Mouse (Mus musculus) heart, postnatal 0 days (tissue): ENCODE results near the gene Nt5dc3. TPM values are rescaled to one million over a fixed set of nuclear protein-coding genes. Genes with fewer than 3 reads are reported as not detected.

ENCODE experiments used
- ATAC-seq: fragments of 200-750 bp; cut with Nextera tagmentation; 2 replicates; pipeline ENCODE4 v1.8.0; 2017; ENCODE audit warnings: low read depth, moderate number of reproducible peaks, moderate library complexity; ENCODE audit not compliant: insufficient read depth
- DNase-seq: peaks from one replicate; pipeline ENCODE4 v3.0.0-alpha.2; 2016; ENCODE audit warnings: low spot score
- H3K27ac ChIP-seq: fragments of 300-500 bp; sonication (generic); 2 replicates; pipeline ENCODE4 v1.5.1; 2014; ENCODE audit warnings: low read depth, mild to moderate bottlenecking
- H3K27me3 ChIP-seq: fragments of 300-500 bp; sonication (generic); 2 replicates; pipeline ENCODE4 v1.6.1; 2014; ENCODE audit warnings: low read length, mixed read lengths; ENCODE audit not compliant: control insufficient read depth, insufficient read depth
- H3K36me3 ChIP-seq: fragments of 300-500 bp; sonication (generic); replicated peaks from 2 replicates; pipeline ENCODE4 v1.6.1; 2014; ENCODE audit warnings: low read length, mixed read lengths; ENCODE audit not compliant: control insufficient read depth, insufficient read depth
- H3K4me1 ChIP-seq: fragments of 300-500 bp; sonication (generic); 2 replicates; pipeline ENCODE4 v1.6.1; 2014; ENCODE audit warnings: antibody characterized with exemption; ENCODE audit not compliant: control insufficient read depth, insufficient read depth
- H3K4me2 ChIP-seq: fragments of 300-500 bp; sonication (generic); 2 replicates; pipeline ENCODE4 v1.6.1; 2014; ENCODE audit warnings: low read depth, mild to moderate bottlenecking, low read length, moderate library complexity
- H3K4me3 ChIP-seq: fragments of 300-500 bp; sonication (generic); 2 replicates; pipeline ENCODE4 v1.5.1; 2014; ENCODE audit warnings: low read depth, low read length
- H3K9ac ChIP-seq: fragments of 300-500 bp; sonication (generic); replicated peaks from 2 replicates; pipeline ENCODE4 v1.6.1; 2014; ENCODE audit warnings: low read depth, low read length, mixed read lengths
- H3K9me3 ChIP-seq: fragments of 300-500 bp; sonication (generic); replicated peaks from 2 replicates; pipeline ENCODE4 v1.6.1; 2016; ENCODE audit warnings: low read length; ENCODE audit not compliant: control insufficient read depth
- CTCF ChIP-seq: IDR thresholded peaks from 2 replicates; pipeline ENCODE4 v1.5.1; 2016; ENCODE audit warnings: antibody characterized with exemption, control low read depth, low read depth
- EP300 ChIP-seq: IDR thresholded peaks from 2 replicates; pipeline ENCODE4 v1.6.1; 2016; ENCODE audit warnings: antibody characterized with exemption, low read depth
- WGBS: fragments of 180-500 bp; shearing (Covaris S2); extraction: QIAGEN DNeasy Blood & Tissue Kit; methylation state at CpG from one replicate; pipeline ENCODE4 v1.1.7; 2014; 5-methylcytosine and 5-hydroxymethylcytosine counted together
- polyA plus RNA-seq: library from polyadenylated mRNA; unstranded; fragments of >200 nt; fragmentation: Nextera tagmentation; extraction: Ambion mirVana; gene quantifications from 2 replicates; pipeline ENCODE4 v1.2.1, GENCODE M21; 2015
- total RNA-seq: library from RNA; depleted of rRNA; stranded (reverse); fragments of >200 nt; gene quantifications from 2 replicates; pipeline ENCODE4 v1.2.3, GENCODE M21; 2014; ENCODE audit warnings: low replicate concordance

Nt5dc3 gene
- total and polyA plus RNA-seq, 2 experiments from 2014 or later, result 4.2 to 22.4 TPM

GRCm38 (mm10) chr10:86821014-86821413, 42.2 kb downstream of the Nt5dc3 start:
- Histone ChIP-seq H3K9me3 (no peaks in the 10 kb centered on the region), H3K4me2 (no peak overlapping the region), H3K27me3 (no peaks in the 10 kb centered on the region), H3K36me3 (peaks cover 45% of the 10 kb centered on the region), H3K27ac (no peak overlapping the region), H3K4me3 (no peak overlapping the region), H3K4me1 (peaks cover 23% of the 10 kb centered on the region; the same call in 1 of the 2 replicates), H3K9ac (no peak overlapping the region)
- no peak for TF ChIP-seq EP300
- no peak for TF ChIP-seq CTCF
- ATAC-seq (no peak), DNase-seq (no peak)
- WGBS, result 91% methylated on average over 7 of the region's 7 CpGs

- no peak for DNase-seq
- Histone ChIP-seq H3K36me3 (peaks cover 60% of the 10 kb centered on the region), H3K9ac (no peak overlapping the region), H3K4me3 (no peak overlapping the region), H3K9me3 (no peaks in the 10 kb centered on the region), H3K4me1 (peaks cover 22% of the 10 kb centered on the region), H3K4me2 (no peak overlapping the region), H3K27me3 (no peaks in the 10 kb centered on the region), H3K27ac (no peak overlapping the region)
- 87% methylated on average over 6 of the region's 6 CpGs for WGBS
- ATAC-seq, result no peak
- no peak for TF ChIP-seq EP300
- TF ChIP-seq CTCF, result no peak; the same call in 1 of the 2 replicates
Measured at GRCm38 (mm10) chr10:86824093-86824492, 45.3 kb downstream of the Nt5dc3 start.

GRCm38 (mm10) chr10:86824871-86825270, 46.1 kb downstream of the Nt5dc3 start:
- no peak overlapping the region for H3K4me3 ChIP-seq
- peaks cover 62% of the 10 kb centered on the region for H3K36me3 ChIP-seq
- H3K4me1 ChIP-seq, result peaks cover 14% of the 10 kb centered on the region
- no peaks in the 10 kb centered on the region for H3K9me3 ChIP-seq
- DNase-seq, result no peak
- H3K9ac ChIP-seq, result no peak overlapping the region
- H3K27me3 ChIP-seq, result no peaks in the 10 kb centered on the region
- TF ChIP-seq CTCF (no peak), EP300 (no peak)
- no peak overlapping the region for H3K4me2 ChIP-seq
- ATAC-seq, result no peak
- 82% methylated on average over 14 of the region's 14 CpGs for WGBS
- H3K27ac ChIP-seq, result peak overlapping the region; percentile 89; the same call in 1 of the 2 replicates

GRCm38 (mm10) chr10:86825871-86826522, 47.2 kb downstream of the Nt5dc3 start:
- peak; percentile 94 for ATAC-seq
- H3K9ac ChIP-seq, result no peak overlapping the region
- WGBS, result 49% methylated on average over 10 of the region's 10 CpGs
- H3K4me1 ChIP-seq, result peaks cover 6% of the 10 kb centered on the region
- H3K27me3 ChIP-seq, result no peaks in the 10 kb centered on the region
- H3K27ac ChIP-seq, result peak overlapping the region; percentile 89
- DNase-seq, result peak; percentile 83
- H3K36me3 ChIP-seq, result peaks cover 54% of the 10 kb centered on the region
- H3K4me2 ChIP-seq, result no peak overlapping the region
- no peaks in the 10 kb centered on the region for H3K9me3 ChIP-seq
- TF ChIP-seq EP300, result peak; percentile 50; the same call in 1 of the 2 replicates
- no peak for TF ChIP-seq CTCF
- no peak overlapping the region for H3K4me3 ChIP-seq

- Histone ChIP-seq H3K4me3 (no peak overlapping the region), H3K4me1 (peaks cover 6% of the 10 kb centered on the region), H3K36me3 (peaks cover 57% of the 10 kb centered on the region), H3K9ac (no peak overlapping the region), H3K27me3 (no peaks in the 10 kb centered on the region), H3K9me3 (no peaks in the 10 kb centered on the region), H3K4me2 (no peak overlapping the region), H3K27ac (peak overlapping the region; percentile 89)
- DNase-seq, result no peak
- ATAC-seq, result no peak
- WGBS, result 83% methylated on average over 3 of the region's 3 CpGs
- TF ChIP-seq CTCF (no peak), EP300 (no peak)
Measured at GRCm38 (mm10) chr10:86826929-86827328, 48.1 kb downstream of the Nt5dc3 start.
